Mouse (Mus musculus) embryonic facial prominence, embryonic 10.5 days (tissue): ENCODE measurements around the gene Jsrp1. TPM values are rescaled to one million over a fixed set of nuclear protein-coding genes. Genes with fewer than 3 reads are reported as not detected.

Experiments used
- microRNA counts: library from miRNA; unstranded; fragments of <30 nt; microRNA quantifications from one replicate; lab custom pipeline; 2017
- microRNA-seq: library from miRNA; unstranded; fragments of <30 nt; microRNA quantifications from one replicate; pipeline ENCODE4, GENCODE M21; 2017
- polyA plus RNA-seq: library from polyadenylated mRNA; unstranded; fragments of >200 nt; fragmentation: Nextera tagmentation; extraction: Ambion mirVana; gene quantifications from 2 replicates; pipeline ENCODE4 v1.2.1, GENCODE M21; 2016

The Jsrp1 gene
- polyA plus RNA-seq, 1 experiment from 2014 or later = 0.52 TPM

MicroRNA genes within 50 kb of the gene (microRNA counts, 519-probe panel; counts per million panel counts)
- 188 counts per million, percentile 57 among the panel's probes with 10 or more counts for microRNA mmu-miR-1982 (lab: Ali Mortazavi, UCI)

Small RNA genes within 50 kb of the gene (microRNA-seq; reads per million reads assigned to microRNA genes)
- gene Mir1982 = 2.1 reads per million

Other genes starting within 250 kb of the Jsrp1 start
- gene Klf16, start 236.2 kb downstream of the Jsrp1 start, polyA plus RNA-seq = 8.5 TPM in 2 replicates
- 79.8 and 84.9 TPM in 2 replicates for gene Abhd17a, start 223.2 kb downstream of the Jsrp1 start, polyA plus RNA-seq
- 84.8 and 88.2 TPM in 2 replicates for gene Scamp4, start 210.6 kb downstream of the Jsrp1 start, polyA plus RNA-seq
- 10.9 and 14.1 TPM in 2 replicates for gene Adat3, start 210.6 kb downstream of the Jsrp1 start, polyA plus RNA-seq
- gene Gm49322, start 207.5 kb downstream of the Jsrp1 start, polyA plus RNA-seq = 5.7 and 6.4 TPM in 2 replicates
- 198 TPM in 2 replicates for gene Csnk1g2, start 190.7 kb downstream of the Jsrp1 start, polyA plus RNA-seq
- 83.2 and 84.8 TPM in 2 replicates for gene Btbd2, start 156.4 kb downstream of the Jsrp1 start, polyA plus RNA-seq
- 118 and 119 TPM in 2 replicates for gene Mknk2, start 135.4 kb downstream of the Jsrp1 start, polyA plus RNA-seq
- 54.4 and 54.7 TPM in 2 replicates for gene Mob3a, start 111.5 kb downstream of the Jsrp1 start, polyA plus RNA-seq
- 10.5 and 10.8 TPM in 2 replicates for gene Izumo4, start 111.3 kb downstream of the Jsrp1 start, polyA plus RNA-seq
- gene Ap3d1, start 71.2 kb downstream of the Jsrp1 start, polyA plus RNA-seq = 60.5 and 61.5 TPM in 2 replicates
- gene Dot1l, start 58.3 kb downstream of the Jsrp1 start, polyA plus RNA-seq = 23.5 and 25.0 TPM in 2 replicates
- 114 and 127 TPM in 2 replicates for gene Sf3a2, start 15.3 kb downstream of the Jsrp1 start, polyA plus RNA-seq
- gene Plekhj1, start 14.9 kb downstream of the Jsrp1 start, polyA plus RNA-seq = 181 and 184 TPM in 2 replicates
- 0.11 and 0.17 TPM in 2 replicates for gene Amh, start 8.3 kb downstream of the Jsrp1 start, polyA plus RNA-seq
- 2,205 and 2,316 TPM in 2 replicates for gene Oaz1, start 13.2 kb upstream of the Jsrp1 start, polyA plus RNA-seq
- gene Lingo3, start 30.5 kb upstream of the Jsrp1 start, polyA plus RNA-seq = 1.3 and 1.6 TPM in 2 replicates
- 364 TPM in 2 replicates for gene Lsm7, start 41.7 kb upstream of the Jsrp1 start, polyA plus RNA-seq
- gene Sppl2b, start 41.8 kb upstream of the Jsrp1 start, polyA plus RNA-seq = 45.2 and 45.3 TPM in 2 replicates
- 0.06 and 0.10 TPM in 2 replicates for gene Tmprss9, start 58.4 kb upstream of the Jsrp1 start, polyA plus RNA-seq
- 349 and 359 TPM in 2 replicates for gene Timm13, start 87.5 kb upstream of the Jsrp1 start, polyA plus RNA-seq
- gene Lmnb2, start 104.7 kb upstream of the Jsrp1 start, polyA plus RNA-seq = 82.7 and 83.1 TPM in 2 replicates
- gene Gadd45b, start 116.6 kb upstream of the Jsrp1 start, polyA plus RNA-seq = 6.5 and 6.8 TPM in 2 replicates
- gene Gng7, start 201.4 kb upstream of the Jsrp1 start, polyA plus RNA-seq = 6.5 and 6.7 TPM in 2 replicates
- 1.4 and 1.9 TPM in 2 replicates for gene Diras1, start 212.2 kb upstream of the Jsrp1 start, polyA plus RNA-seq
- 14.0 and 16.9 TPM in 2 replicates for gene Slc39a3, start 223.9 kb upstream of the Jsrp1 start, polyA plus RNA-seq
- gene Sgta, start 246.7 kb upstream of the Jsrp1 start, polyA plus RNA-seq = 289 and 290 TPM in 2 replicates